Mouse (Mus musculus) thymus, postnatal 36 days (tissue): ENCODE data around the gene Atf3.

Experiments
- DNase-seq, 2 experiments: peaks; one replicate each; pipeline ENCODE4 v3.0.0; 2022; ENCODE audit warnings: mixed read lengths in 2 of 2

Gene Atf3

GRCm38 (mm10) chr1:191217939-191218338 lies at the start of gene Atf3:
Gene Atf3, minus strand, starts transcription at chr1:191218039.
- no peak for DNase-seq

GRCm38 (mm10) chr1:191267162-191267561 lies 49.3 kb upstream of the Atf3 start:
- no peak for DNase-seq

GRCm38 (mm10) chr1:191263471-191263870 lies 45.6 kb upstream of the Atf3 start:
- no peak for DNase-seq

- DNase-seq, result no peak
Measured at GRCm38 (mm10) chr1:191261861-191262260, 44.0 kb upstream of the Atf3 start.

- no peak for DNase-seq
Measured at GRCm38 (mm10) chr1:191259661-191260060, 41.8 kb upstream of the Atf3 start.

GRCm38 (mm10) chr1:191259121-191259520 lies 41.3 kb upstream of the Atf3 start:
- no peak for DNase-seq

GRCm38 (mm10) chr1:191258521-191258920 lies 40.7 kb upstream of the Atf3 start:
- no peak for DNase-seq

GRCm38 (mm10) chr1:191257981-191258380 lies 40.1 kb upstream of the Atf3 start:
- DNase-seq, result no peak

- no peak for DNase-seq
Measured at GRCm38 (mm10) chr1:191257351-191257771, 39.5 kb upstream of the Atf3 start.

- no peak for DNase-seq
Measured at GRCm38 (mm10) chr1:191256566-191257350, 38.9 kb upstream of the Atf3 start.

GRCm38 (mm10) chr1:191256134-191256533 lies 38.3 kb upstream of the Atf3 start:
- DNase-seq, result no peak

- DNase-seq, result no peak
Measured at GRCm38 (mm10) chr1:191254448-191254847, 36.6 kb upstream of the Atf3 start.

GRCm38 (mm10) chr1:191253636-191254035 lies 35.8 kb upstream of the Atf3 start:
- DNase-seq, result no peak

GRCm38 (mm10) chr1:191249975-191250374 lies 32.1 kb upstream of the Atf3 start:
- DNase-seq, result no peak

- no peak for DNase-seq
Measured at GRCm38 (mm10) chr1:191248423-191248822, 30.6 kb upstream of the Atf3 start.

GRCm38 (mm10) chr1:191247561-191247960 lies 29.7 kb upstream of the Atf3 start:
- DNase-seq, result no peak

GRCm38 (mm10) chr1:191243855-191244254 lies 26.0 kb upstream of the Atf3 start:
- no peak for DNase-seq

GRCm38 (mm10) chr1:191242065-191242698 lies 24.3 kb upstream of the Atf3 start:
- DNase-seq, result no peak

GRCm38 (mm10) chr1:191241574-191241973 lies 23.7 kb upstream of the Atf3 start:
- no peak for DNase-seq

- DNase-seq, result no peak
Measured at GRCm38 (mm10) chr1:191239602-191240001, 21.8 kb upstream of the Atf3 start.

- no peak for DNase-seq
Measured at GRCm38 (mm10) chr1:191235788-191236542, 18.1 kb upstream of the Atf3 start.

- DNase-seq, result no peak
Measured at GRCm38 (mm10) chr1:191234837-191235236, 17.0 kb upstream of the Atf3 start.

- DNase-seq, result no peak
Measured at GRCm38 (mm10) chr1:191230355-191230931, 12.6 kb upstream of the Atf3 start.
